Mouse (Mus musculus) liver, adult 2 months (tissue): Measurements from ENCODE around the gene Dgki. TPM values are rescaled to one million over a fixed set of nuclear protein-coding genes. Genes with fewer than 3 reads are reported as not detected.

Source experiments
- DNase-seq: peaks from one replicate; pipeline ENCODE4 v3.0.0-alpha.2; 2011; ENCODE audit warnings: low read depth, low spot score; ENCODE audit errors: extremely low read depth
- H3K27ac ChIP-seq: fragments of 200-500 bp; replicated peaks from 2 replicates; pipeline ENCODE4 v1.5.1; 2012; ENCODE audit warnings: low read depth, mild to moderate bottlenecking, control low read depth, inconsistent platforms, low read length; ENCODE audit not compliant: insufficient read depth
- H3K27me3 ChIP-seq: fragments of 200-500 bp; 2 replicates; pipeline ENCODE4 v1.6.1; 2012; ENCODE audit warnings: mild to moderate bottlenecking, moderate library complexity, low read length, inconsistent platforms; ENCODE audit not compliant: control insufficient read depth, insufficient read depth
- H3K36me3 ChIP-seq: fragments of 200-500 bp; 2 replicates; pipeline ENCODE4 v1.6.1; 2012; ENCODE audit warnings: low read length, inconsistent platforms; ENCODE audit not compliant: control insufficient read depth, insufficient read depth
- H3K4me1 ChIP-seq: fragments of 200-500 bp; 2 replicates; pipeline ENCODE4 v1.6.1; 2011; ENCODE audit warnings: low read length; ENCODE audit not compliant: control insufficient read depth, insufficient read depth
- H3K4me3 ChIP-seq: fragments of 200-500 bp; 2 replicates; pipeline ENCODE4 v1.5.1; 2011; ENCODE audit warnings: low read depth, mild to moderate bottlenecking, control low read depth, low read length, moderate library complexity; ENCODE audit not compliant: insufficient read depth
- H3K79me2 ChIP-seq: fragments of 200-500 bp; 2 replicates; pipeline ENCODE4 v1.6.1; 2012; ENCODE audit warnings: inconsistent platforms, mild to moderate bottlenecking, low read length, moderate library complexity; ENCODE audit not compliant: control insufficient read depth, insufficient read depth
- H3K9ac ChIP-seq: fragments of 200-500 bp; 2 replicates; pipeline ENCODE4 v1.6.1; 2012; ENCODE audit warnings: low read depth, mild to moderate bottlenecking, control low read depth, inconsistent platforms, low read length
- CTCF ChIP-seq: fragments of 200-500 bp; IDR thresholded peaks from 2 replicates; pipeline ENCODE4 v1.5.1; 2011; ENCODE audit warnings: low read depth, low read length, control low read depth
- POLR2A ChIP-seq: fragments of 200-500 bp; IDR thresholded peaks from 2 replicates; pipeline ENCODE4 v1.6.1; 2011; ENCODE audit warnings: low read length, control low read depth; ENCODE audit not compliant: insufficient read depth; ENCODE audit errors: extremely low read depth
- WGBS: fragments of 180-500 bp; shearing (Covaris S2); methylation state at CpG from one replicate; pipeline ENCODE4 v1.1.7; 2018; 5-methylcytosine and 5-hydroxymethylcytosine counted together
- polyA plus RNA-seq: library from polyadenylated mRNA; depleted of rRNA; stranded (reverse); fragments of >200 nt; gene quantifications from 2 replicates; pipeline ENCODE4 v1.2.3, GENCODE M21; 2012
- total RNA-seq: library from RNA; depleted of rRNA; stranded (reverse); fragments of >200 nt; gene quantifications from 2 replicates; pipeline ENCODE4 v1.2.3, GENCODE M21; 2014

Dgki gene
- total and polyA plus RNA-seq, 2 experiments, result 0.09 TPM; not detected in 1

- DNase-seq, result no peak
- H3K27me3 ChIP-seq, result no peaks in the 10 kb centered on the region
- no peaks in the 10 kb centered on the region for H3K36me3 ChIP-seq
- no peaks in the 10 kb centered on the region for H3K4me1 ChIP-seq
- H3K9ac ChIP-seq, result no peak overlapping the region
- H3K27ac ChIP-seq, result no peak overlapping the region
- WGBS, result 62% methylated on average over 7 of the region's 7 CpGs
- TF ChIP-seq CTCF (no peak), POLR2A (no peak)
- no peaks in the 10 kb centered on the region for H3K79me2 ChIP-seq
- H3K4me3 ChIP-seq, result no peak overlapping the region
These were observed 419.2 kb downstream of the Dgki start for GRCm38 (mm10) chr6:36880643-36881263.

- no peaks in the 10 kb centered on the region for H3K27me3 ChIP-seq
- 88% methylated on average over 4 of the region's 4 CpGs for WGBS
These were observed 422.6 kb downstream of the Dgki start for GRCm38 (mm10) chr6:36877399-36877798.

GRCm38 (mm10) chr6:36876426-36876825, 423.6 kb downstream of the Dgki start:
- H3K36me3 ChIP-seq, result no peaks in the 10 kb centered on the region
- no peak overlapping the region for H3K27ac ChIP-seq
- 62% methylated on average over 4 of the region's 4 CpGs for WGBS
- no peaks in the 10 kb centered on the region for H3K4me1 ChIP-seq
- no peaks in the 10 kb centered on the region for H3K27me3 ChIP-seq
- DNase-seq, result no peak
- TF ChIP-seq CTCF (no peak), POLR2A (no peak)
- no peak overlapping the region for H3K9ac ChIP-seq
- H3K4me3 ChIP-seq, result no peak overlapping the region
- H3K79me2 ChIP-seq, result no peaks in the 10 kb centered on the region

More at GRCm38 (mm10) chr6:36877399-36877798, 422.6 kb downstream of the Dgki start:
- no peaks in the 10 kb centered on the region for H3K4me1 ChIP-seq
- no peak overlapping the region for H3K27ac ChIP-seq
- TF ChIP-seq CTCF, result no peak
- no peak for TF ChIP-seq POLR2A
- no peaks in the 10 kb centered on the region for H3K79me2 ChIP-seq
- no peaks in the 10 kb centered on the region for H3K36me3 ChIP-seq
- DNase-seq, result no peak
- H3K4me3 ChIP-seq, result no peak overlapping the region
- no peak overlapping the region for H3K9ac ChIP-seq

GRCm38 (mm10) chr6:36875926-36876325, 424.1 kb downstream of the Dgki start:
- Histone ChIP-seq H3K4me3 (no peak overlapping the region), H3K4me1 (no peaks in the 10 kb centered on the region), H3K36me3 (no peaks in the 10 kb centered on the region), H3K79me2 (no peaks in the 10 kb centered on the region), H3K9ac (no peak overlapping the region), H3K27ac (no peak overlapping the region), H3K27me3 (no peaks in the 10 kb centered on the region)
- no peak for DNase-seq
- TF ChIP-seq POLR2A, result no peak
- TF ChIP-seq CTCF, result no peak
- WGBS, result 76% methylated on average over 5 of the region's 5 CpGs

GRCm38 (mm10) chr6:36872876-36873275, 427.1 kb downstream of the Dgki start:
- TF ChIP-seq POLR2A, result no peak
- TF ChIP-seq CTCF, result no peak
- 77% methylated on average over 3 of the region's 3 CpGs for WGBS
- no peaks in the 10 kb centered on the region for H3K4me1 ChIP-seq
- H3K4me3 ChIP-seq, result no peak overlapping the region
- H3K27me3 ChIP-seq, result no peaks in the 10 kb centered on the region
- no peak overlapping the region for H3K27ac ChIP-seq
- H3K36me3 ChIP-seq, result no peaks in the 10 kb centered on the region
- H3K79me2 ChIP-seq, result no peaks in the 10 kb centered on the region
- H3K9ac ChIP-seq, result no peak overlapping the region
- no peak for DNase-seq

- Histone ChIP-seq H3K36me3 (no peaks in the 10 kb centered on the region), H3K79me2 (no peaks in the 10 kb centered on the region), H3K27ac (no peak overlapping the region), H3K27me3 (no peaks in the 10 kb centered on the region), H3K4me1 (no peaks in the 10 kb centered on the region), H3K4me3 (no peak overlapping the region), H3K9ac (no peak overlapping the region)
- no peak for TF ChIP-seq POLR2A
- TF ChIP-seq CTCF, result no peak
- DNase-seq, result no peak
- 64% methylated on average over 4 of the region's 4 CpGs for WGBS
These were observed 431.8 kb downstream of the Dgki start for GRCm38 (mm10) chr6:36868217-36868616.
